ENCODE assay signal across 17 mouse cellular contexts in genomic region chr17:35507556-35508260, GRCm38 (mm10). TPM values are rescaled to one million over a fixed set of nuclear protein-coding genes. Genes with fewer than 3 reads are reported as not detected.
"Had no signal": no experiment of that assay in that cellular context is flagged by ENCODE, and none has a peak within 500 bp of the region (broad histone marks: within the 10 kb centered on the region; RNA-seq: fewer than 3 reads in every experiment).

No protein-coding gene starts in this region.

- H3K9ac ChIP-seq: limb, embryonic 12.5 days; liver, embryonic 13.5 days; liver, postnatal 0 days; lung, embryonic 15.5 days had no signal

- H3K27ac ChIP-seq: left cerebral cortex, adult 2 months; limb, embryonic 12.5 days; liver, embryonic 13.5 days; lung, embryonic 15.5 days had no signal

- H3K4me1 ChIP-seq: liver, embryonic 13.5 days had no signal

- DNase-seq: kidney, adult 9 months; kidney, postnatal 10 days; liver; liver, embryonic 13.5 days; liver, postnatal 0 days; lung, postnatal 14 days; midbrain, embryonic 14.5 days; right cerebral cortex, adult 18-20 months; right cerebral cortex, postnatal 25 days; thymus, postnatal 36 days had no signal

- H3K9me3 ChIP-seq: limb, embryonic 12.5 days; liver, embryonic 13.5 days; lung, embryonic 15.5 days had no signal

- H3K4me2 ChIP-seq: limb, embryonic 12.5 days; liver, embryonic 13.5 days; lung, embryonic 15.5 days had no signal

- ATAC-seq: liver, postnatal 0 days had no signal

- H3K4me3 ChIP-seq: left cerebral cortex, adult 2 months; limb, embryonic 12.5 days; liver, embryonic 13.5 days; lung, embryonic 15.5 days had no signal

RNA-seq across cellular contexts. Expression of gene Pou5f1, which starts 1.9 kb away (rescaled TPM):
- polyA plus RNA-seq: large intestine, adult 2 months; liver, embryonic 13.5 days; liver, postnatal 0 days; midbrain, embryonic 14.5 days; neural tube, embryonic 14.5 days; small intestine, adult 2 months; stomach, embryonic 16.5 days had no signal

RNA-seq across cellular contexts. Expression of gene H2-Q10, which starts 37.8 kb away (rescaled TPM):
- polyA plus RNA-seq: midbrain, embryonic 14.5 days had no signal
